Mouse (Mus musculus): ENCODE data around the gene Rrad. TPM values are rescaled to one million over a fixed set of nuclear protein-coding genes. Genes with fewer than 3 reads are reported as not detected.

The Rrad gene
- polyA plus RNA-seq, 1 experiment: 2.9 TPM

DNA sequence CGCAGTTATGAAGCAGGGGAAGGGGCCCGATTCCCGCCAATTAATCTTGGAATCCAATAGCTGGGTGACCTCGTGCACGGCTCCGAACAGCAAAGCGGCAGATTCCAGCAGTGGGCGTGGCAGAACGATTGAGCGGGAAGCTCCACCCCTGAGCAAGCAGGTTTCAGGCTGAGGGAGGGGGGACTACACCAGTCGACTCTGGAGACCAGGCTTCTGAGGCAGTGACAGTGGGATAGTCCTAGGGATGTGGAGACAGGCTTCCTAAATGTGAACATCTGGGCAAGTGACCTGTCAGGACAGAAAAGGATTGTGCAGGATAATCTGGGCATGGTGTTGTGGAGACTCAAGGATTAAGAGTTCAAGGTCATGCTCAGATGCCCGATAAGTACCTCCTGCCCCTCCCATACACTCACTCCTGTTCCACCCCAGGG, 29.2 kb downstream of the Rrad start:
- no peak overlapping the region for H3K4me3 ChIP-seq (ENCODE audit: insufficient read depth, low read length)
- TF ChIP-seq POLR2A (IDR thresholded peaks at IDR 0.05; ENCODE audit: extremely low read depth, insufficient read depth, low read length) (no peak), CTCF (IDR thresholded peaks at IDR 0.05; ENCODE audit: extremely low read depth, insufficient read depth, low read length) (no peak)
- H3K27ac ChIP-seq (ENCODE audit: insufficient read depth, low read length): no peak overlapping the region
- H3K4me1 ChIP-seq (ENCODE audit: control insufficient read depth, insufficient read depth, low read length): no peaks in the 10 kb centered on the region

DNA sequence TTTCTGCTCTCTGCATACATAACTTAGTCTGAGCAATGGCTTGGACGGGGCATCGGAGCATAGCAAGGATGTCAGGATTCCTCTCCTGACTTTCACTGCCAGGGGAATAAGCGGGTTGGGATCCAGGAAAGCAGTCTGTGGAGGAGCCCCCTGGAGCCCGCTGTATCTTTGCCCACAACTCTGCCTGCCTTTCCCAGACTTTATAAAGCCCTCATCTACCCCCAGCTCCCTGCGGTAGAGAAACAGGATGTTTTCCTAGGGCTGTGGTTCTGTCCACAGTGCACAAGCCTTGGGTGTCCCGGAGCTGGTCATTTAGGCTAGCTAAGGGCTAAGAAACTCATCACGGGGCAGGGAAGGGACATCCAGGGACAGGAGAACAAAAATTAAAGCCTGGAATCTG, 29.7 kb downstream of the Rrad start:
- TF ChIP-seq POLR2A (IDR thresholded peaks at IDR 0.05; ENCODE audit: extremely low read depth, insufficient read depth, low read length) (no peak), CTCF (IDR thresholded peaks at IDR 0.05; ENCODE audit: extremely low read depth, insufficient read depth, low read length) (no peak)
- no peaks in the 10 kb centered on the region for H3K4me1 ChIP-seq (ENCODE audit: control insufficient read depth, insufficient read depth, low read length)

DNA sequence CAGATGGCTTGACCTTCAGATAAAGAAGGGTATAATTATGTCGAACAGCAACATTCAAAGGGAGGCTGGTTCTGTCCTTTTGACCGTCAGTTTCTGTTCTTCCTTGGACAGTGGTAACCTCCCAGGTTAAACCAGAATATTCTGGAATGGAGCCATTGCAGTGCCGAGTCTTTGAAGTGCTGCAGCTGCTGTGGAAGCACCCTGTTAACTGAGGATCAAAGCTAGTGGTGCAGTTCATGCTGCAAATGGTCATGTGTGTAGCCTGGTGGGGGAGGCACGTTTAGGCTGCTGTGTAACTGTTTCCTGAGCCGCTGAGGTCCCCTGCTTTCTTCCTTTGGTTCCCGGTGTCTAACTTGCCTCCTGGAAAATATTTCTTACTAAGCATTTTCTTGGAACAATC, 32.6 kb downstream of the Rrad start:
- no peak for TF ChIP-seq CTCF (IDR thresholded peaks at IDR 0.05; ENCODE audit: extremely low read depth, insufficient read depth, low read length)
- no peak overlapping the region for H3K27ac ChIP-seq (ENCODE audit: insufficient read depth, low read length)
- H3K4me1 ChIP-seq (ENCODE audit: control insufficient read depth, insufficient read depth, low read length): no peaks in the 10 kb centered on the region
- no peak overlapping the region for H3K4me3 ChIP-seq (ENCODE audit: insufficient read depth, low read length)

More for the DNA sequence above, 29.7 kb downstream of the Rrad start:
- H3K27ac ChIP-seq (ENCODE audit: insufficient read depth, low read length): no peak overlapping the region
- no peak overlapping the region for H3K4me3 ChIP-seq (ENCODE audit: insufficient read depth, low read length)

DNA sequence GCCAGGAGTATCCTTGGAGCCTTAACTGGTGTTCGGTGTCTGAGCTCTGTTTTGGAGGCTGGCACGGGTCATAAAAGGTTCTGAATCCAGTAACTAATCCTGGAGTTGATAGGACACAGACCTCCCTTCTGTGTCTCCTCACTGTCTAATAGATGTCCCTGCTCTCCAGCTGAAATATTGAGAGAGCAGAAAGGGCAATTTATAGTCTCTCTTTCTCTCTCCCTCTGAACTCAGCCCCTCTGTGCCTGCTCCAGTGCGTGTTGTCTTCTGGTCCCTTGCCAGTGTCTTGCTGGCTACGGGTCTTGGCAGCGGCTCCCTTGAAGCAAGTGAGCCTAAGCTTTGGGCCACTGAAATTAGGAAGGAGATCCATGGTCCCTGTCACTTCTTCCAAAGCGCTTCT, 33.5 kb downstream of the Rrad start:
- Histone ChIP-seq H3K4me1 (ENCODE audit: control insufficient read depth, insufficient read depth, low read length) (no peaks in the 10 kb centered on the region), H3K27ac (ENCODE audit: insufficient read depth, low read length) (no peak overlapping the region), H3K4me3 (ENCODE audit: insufficient read depth, low read length) (no peak overlapping the region)
- TF ChIP-seq POLR2A (IDR thresholded peaks at IDR 0.05; ENCODE audit: extremely low read depth, insufficient read depth, low read length) (no peak), CTCF (IDR thresholded peaks at IDR 0.05; ENCODE audit: extremely low read depth, insufficient read depth, low read length) (no peak)

DNA sequence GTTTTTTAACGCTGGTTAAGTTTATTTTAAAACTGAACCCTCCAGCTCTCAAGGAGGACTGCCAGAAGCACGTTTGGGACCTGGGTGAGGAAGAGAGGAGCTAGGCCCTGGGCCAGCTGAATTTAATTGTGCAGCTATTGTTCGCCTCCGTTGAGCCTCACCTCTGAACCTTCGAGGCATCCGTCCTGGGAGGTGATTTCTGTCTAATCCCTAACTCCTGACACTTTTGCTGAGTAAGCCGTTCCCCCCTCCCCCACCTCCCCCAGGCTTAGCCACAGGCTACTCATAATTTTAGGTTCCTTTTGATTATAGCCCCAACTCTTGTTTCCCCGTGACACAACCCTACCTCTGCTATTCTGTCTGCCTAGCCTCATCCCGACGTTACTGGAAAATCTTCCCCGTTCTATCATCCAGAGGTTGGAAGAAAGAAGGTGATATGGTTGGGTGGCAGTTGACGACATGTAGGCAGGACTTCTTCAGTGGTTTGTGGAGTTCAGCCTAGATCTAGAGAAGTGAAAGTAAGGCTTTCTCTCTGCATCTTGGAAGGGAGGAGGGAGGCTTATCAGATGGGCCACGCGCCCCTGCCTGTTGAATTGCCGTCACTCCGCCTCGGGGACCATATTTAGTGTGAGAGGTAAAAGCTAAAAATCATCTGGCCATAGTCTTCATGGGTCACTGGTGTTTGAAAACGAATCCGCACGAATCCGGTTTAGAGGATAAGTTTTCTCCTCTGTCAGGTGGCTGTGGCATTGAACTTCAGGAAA, 35.2 kb downstream of the Rrad start:
- no peak overlapping the region for H3K27ac ChIP-seq (ENCODE audit: insufficient read depth, low read length)
- peaks cover 2% of the 10 kb centered on the region; the same call in 1 of the 2 replicates for H3K4me1 ChIP-seq (ENCODE audit: control insufficient read depth, insufficient read depth, low read length)
- no peak overlapping the region for H3K4me3 ChIP-seq (ENCODE audit: insufficient read depth, low read length)
- TF ChIP-seq POLR2A (IDR thresholded peaks at IDR 0.05; ENCODE audit: extremely low read depth, insufficient read depth, low read length) (no peak), CTCF (IDR thresholded peaks at IDR 0.05; ENCODE audit: extremely low read depth, insufficient read depth, low read length) (no peak)

DNA sequence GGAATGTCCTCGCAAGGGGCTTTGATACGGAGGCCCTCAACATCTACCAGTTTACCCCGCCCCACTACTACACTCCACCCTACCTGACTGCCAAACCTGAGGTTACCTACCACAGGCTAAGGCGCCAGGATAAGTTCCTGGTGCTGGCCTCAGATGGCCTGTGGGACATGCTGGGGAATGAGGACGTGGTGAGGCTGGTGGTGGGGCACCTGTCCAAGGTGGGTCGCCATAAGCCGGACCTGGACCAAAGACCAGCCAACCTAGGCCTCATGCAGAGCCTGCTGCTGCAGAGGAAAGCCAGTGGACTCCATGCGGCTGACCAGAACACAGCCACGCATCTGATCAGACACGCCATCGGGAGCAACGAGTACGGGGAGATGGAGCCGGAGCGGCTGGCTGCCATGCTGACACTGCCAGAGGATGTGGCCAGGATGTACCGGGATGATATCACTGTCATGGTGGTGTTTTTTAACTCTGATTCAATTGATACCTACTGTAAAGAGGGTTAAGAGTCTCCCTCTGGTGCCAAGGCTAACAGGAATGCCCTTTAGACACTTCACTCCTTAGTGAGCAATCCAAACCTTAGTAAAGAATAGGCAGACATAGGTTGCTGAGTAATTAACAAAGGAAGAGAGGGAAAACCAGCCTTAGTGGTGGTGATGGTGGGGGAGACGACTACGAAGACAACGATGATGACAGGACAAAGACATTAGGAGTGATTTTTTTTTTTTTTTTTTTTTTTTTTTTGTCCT, 36.3 kb downstream of the Rrad start:
- peaks cover 2% of the 10 kb centered on the region; the same call in 1 of the 2 replicates for H3K4me1 ChIP-seq (ENCODE audit: control insufficient read depth, insufficient read depth, low read length)
- no peak overlapping the region for H3K27ac ChIP-seq (ENCODE audit: insufficient read depth, low read length)
- TF ChIP-seq CTCF (IDR thresholded peaks at IDR 0.05; ENCODE audit: extremely low read depth, insufficient read depth, low read length) (no peak), POLR2A (IDR thresholded peaks at IDR 0.05; ENCODE audit: extremely low read depth, insufficient read depth, low read length) (no peak)
- H3K4me3 ChIP-seq (ENCODE audit: insufficient read depth, low read length): no peak overlapping the region

DNA sequence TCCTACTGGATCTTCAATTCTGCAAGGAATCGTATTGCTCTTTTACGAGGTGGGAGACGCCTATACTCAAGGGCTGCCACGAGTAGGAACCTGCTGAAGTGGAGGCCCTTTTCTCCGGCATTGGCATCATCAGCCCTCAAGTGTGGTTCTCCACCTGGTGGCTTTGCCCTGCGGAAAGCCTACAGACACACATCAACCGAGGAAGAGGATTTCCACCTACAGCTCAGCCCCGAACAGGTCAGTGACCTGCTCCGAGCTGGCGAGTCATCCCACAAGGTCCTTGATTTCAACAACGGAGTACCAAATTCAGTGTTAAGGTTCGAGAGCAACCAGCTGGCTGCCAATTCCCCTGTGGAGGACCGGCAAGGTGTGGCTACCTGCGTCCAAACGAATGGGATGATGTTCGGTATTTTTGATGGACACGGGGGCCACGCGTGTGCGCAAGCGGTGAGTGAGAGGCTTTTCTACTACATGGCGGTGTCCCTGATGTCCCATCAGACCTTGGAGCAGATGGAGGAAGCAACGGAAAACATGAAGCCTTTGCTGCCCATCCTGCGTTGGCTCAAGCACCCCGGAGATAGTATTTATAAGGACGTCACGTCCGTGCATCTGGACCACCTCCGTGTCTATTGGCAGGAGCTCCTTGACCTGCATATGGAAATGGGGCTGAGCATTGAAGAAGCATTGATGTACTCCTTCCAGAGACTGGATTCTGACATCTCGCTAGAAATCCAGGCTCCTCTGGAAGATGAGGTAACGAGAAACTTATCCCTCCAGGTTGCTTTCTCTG, 37.4 kb downstream of the Rrad start:
- no peak for TF ChIP-seq POLR2A (IDR thresholded peaks at IDR 0.05; ENCODE audit: extremely low read depth, insufficient read depth, low read length)
- no peak for TF ChIP-seq CTCF (IDR thresholded peaks at IDR 0.05; ENCODE audit: extremely low read depth, insufficient read depth, low read length)
- Histone ChIP-seq H3K4me1 (ENCODE audit: control insufficient read depth, insufficient read depth, low read length) (peaks cover 2% of the 10 kb centered on the region; the same call in 1 of the 2 replicates), H3K27ac (ENCODE audit: insufficient read depth, low read length) (no peak overlapping the region), H3K4me3 (ENCODE audit: insufficient read depth, low read length) (no peak overlapping the region)

DNA sequence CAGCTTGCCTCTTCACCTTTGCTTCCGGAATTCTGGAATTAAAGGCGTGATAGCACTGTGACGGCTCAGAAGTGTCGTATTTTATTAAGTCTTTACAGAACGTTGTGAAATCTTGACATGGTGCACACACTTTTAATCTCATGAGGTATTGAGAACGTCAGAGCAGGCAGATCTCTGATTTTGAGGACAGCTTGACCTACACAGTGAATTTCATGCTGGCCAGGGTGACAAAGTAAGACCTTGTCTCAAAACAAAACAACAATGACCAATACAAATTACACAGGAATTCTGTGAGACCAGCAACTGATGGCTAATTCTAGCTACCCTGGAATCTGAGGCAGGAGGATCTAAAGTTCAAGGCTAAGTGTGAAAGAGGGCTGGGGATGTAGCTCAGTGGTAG, 38.6 kb downstream of the Rrad start:
- H3K4me1 ChIP-seq (ENCODE audit: control insufficient read depth, insufficient read depth, low read length): peaks cover 2% of the 10 kb centered on the region; the same call in 1 of the 2 replicates
- no peak overlapping the region for H3K27ac ChIP-seq (ENCODE audit: insufficient read depth, low read length)
- no peak for TF ChIP-seq POLR2A (IDR thresholded peaks at IDR 0.05; ENCODE audit: extremely low read depth, insufficient read depth, low read length)
- TF ChIP-seq CTCF (IDR thresholded peaks at IDR 0.05; ENCODE audit: extremely low read depth, insufficient read depth, low read length): no peak
- H3K4me3 ChIP-seq (ENCODE audit: insufficient read depth, low read length): no peak overlapping the region; the same call in 1 of the 2 replicates

DNA sequence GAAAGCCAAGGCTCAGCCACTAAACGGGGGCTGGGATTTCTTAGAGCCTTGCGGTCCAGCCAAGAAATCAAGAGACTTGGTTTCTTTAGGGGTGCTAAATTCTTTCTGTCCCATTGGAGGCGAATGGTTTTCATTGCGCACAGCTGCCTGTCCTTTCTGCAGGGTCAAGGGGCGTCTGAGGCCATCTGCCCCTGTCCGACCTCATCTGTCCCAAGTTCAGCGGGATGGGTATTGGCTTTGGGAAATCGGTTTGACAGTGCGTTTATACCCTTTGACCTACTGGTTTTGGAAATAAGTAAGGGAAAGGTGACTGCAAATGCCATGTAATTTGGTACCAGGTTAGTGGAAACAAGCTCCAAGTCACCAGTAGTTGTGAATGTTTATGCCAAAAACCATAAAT, 39.3 kb downstream of the Rrad start:
- H3K27ac ChIP-seq (ENCODE audit: insufficient read depth, low read length): peak overlapping the region; percentile 77; the same call in 1 of the 2 replicates

More for the DNA sequence above, 39.3 kb downstream of the Rrad start:
- Histone ChIP-seq H3K4me3 (ENCODE audit: insufficient read depth, low read length) (peak overlapping the region; percentile 82), H3K4me1 (ENCODE audit: control insufficient read depth, insufficient read depth, low read length) (peaks cover 2% of the 10 kb centered on the region; the same call in 1 of the 2 replicates)
- TF ChIP-seq POLR2A (IDR thresholded peaks at IDR 0.05; ENCODE audit: extremely low read depth, insufficient read depth, low read length) (no peak), CTCF (IDR thresholded peaks at IDR 0.05; ENCODE audit: extremely low read depth, insufficient read depth, low read length) (no peak)
